Mouse (Mus musculus) neutrophil, adult 5-6 weeks (primary cell): Measurements from ENCODE around the gene 4930523C07Rik. TPM values are rescaled to one million over a fixed set of nuclear protein-coding genes. Genes with fewer than 3 reads are reported as not detected.

Experiments used
- ATAC-seq: fragments of 151-379, 151-347 bp; 2 replicates; pipeline ENCODE4 v1.8.0; 2017; ENCODE audit warnings: mild to moderate bottlenecking, moderate TSS enrichment; ENCODE audit not compliant: insufficient number of reproducible peaks, poor library complexity, low FRiP score, severe bottlenecking; ENCODE audit errors: extremely low read depth
- total RNA-seq: library from RNA; stranded (forward); fragments of 200-1000 nt; gene quantifications from 2 replicates; pipeline ENCODE4 v1.2.3, GENCODE M21; 2017

Gene 4930523C07Rik
- total RNA-seq = 279 and 337 TPM in 2 replicates

DNA sequence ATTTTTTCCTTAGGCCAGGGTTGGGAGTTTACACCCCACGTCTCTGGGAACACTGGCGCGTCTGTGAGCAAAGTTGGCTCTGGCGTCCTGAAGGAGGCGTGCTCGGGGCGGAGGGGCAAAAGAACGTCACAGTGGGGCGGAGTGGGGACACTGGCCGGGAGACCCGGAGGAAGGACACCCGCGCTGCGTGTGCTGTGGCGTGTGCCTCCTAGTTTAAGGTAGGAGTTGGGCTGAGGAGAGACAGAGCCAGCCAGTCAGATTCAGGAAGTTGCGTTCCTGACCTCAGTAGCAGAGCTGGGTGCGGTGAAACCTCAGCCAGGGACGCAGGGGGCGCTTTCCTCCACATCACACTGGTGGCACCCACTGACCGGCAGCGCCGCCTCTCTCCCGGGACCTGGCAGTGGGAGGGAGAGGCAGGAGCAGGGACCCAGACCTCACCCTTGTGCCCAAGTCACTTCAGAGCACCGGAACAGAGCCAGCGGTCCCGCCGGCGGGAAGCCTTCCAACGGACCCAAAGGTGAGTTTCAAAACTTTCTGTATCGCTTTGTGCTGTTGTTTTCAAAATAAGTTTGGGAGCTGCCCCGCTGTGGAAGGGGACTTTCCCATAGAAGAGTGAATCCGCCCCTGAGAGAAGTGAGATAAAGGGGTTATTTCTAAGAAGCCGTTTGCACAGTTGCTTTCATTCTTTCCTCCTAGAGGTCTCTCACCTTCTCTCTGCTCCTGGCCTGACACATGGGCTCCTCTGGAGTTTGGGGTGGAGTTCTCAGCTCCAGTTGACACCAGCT is at the start of gene 4930523C07Rik:
4930523C07Rik (plus strand) TSS at position 146 of the 785 bp plus-strand sequence.
- peak; percentile 80 for ATAC-seq

GRCm38 (mm10) chr1:159997329-159997728 is 46.9 kb upstream of the 4930523C07Rik start:
- no peak for ATAC-seq

- peak; percentile 63 for ATAC-seq
Measured at GRCm38 (mm10) chr1:159998349-159998748, 45.8 kb upstream of the 4930523C07Rik start.

- no peak for ATAC-seq
Measured at GRCm38 (mm10) chr1:159999232-159999631, 45.0 kb upstream of the 4930523C07Rik start.

GRCm38 (mm10) chr1:160005319-160005718 is 38.9 kb upstream of the 4930523C07Rik start:
- ATAC-seq = no peak

DNA sequence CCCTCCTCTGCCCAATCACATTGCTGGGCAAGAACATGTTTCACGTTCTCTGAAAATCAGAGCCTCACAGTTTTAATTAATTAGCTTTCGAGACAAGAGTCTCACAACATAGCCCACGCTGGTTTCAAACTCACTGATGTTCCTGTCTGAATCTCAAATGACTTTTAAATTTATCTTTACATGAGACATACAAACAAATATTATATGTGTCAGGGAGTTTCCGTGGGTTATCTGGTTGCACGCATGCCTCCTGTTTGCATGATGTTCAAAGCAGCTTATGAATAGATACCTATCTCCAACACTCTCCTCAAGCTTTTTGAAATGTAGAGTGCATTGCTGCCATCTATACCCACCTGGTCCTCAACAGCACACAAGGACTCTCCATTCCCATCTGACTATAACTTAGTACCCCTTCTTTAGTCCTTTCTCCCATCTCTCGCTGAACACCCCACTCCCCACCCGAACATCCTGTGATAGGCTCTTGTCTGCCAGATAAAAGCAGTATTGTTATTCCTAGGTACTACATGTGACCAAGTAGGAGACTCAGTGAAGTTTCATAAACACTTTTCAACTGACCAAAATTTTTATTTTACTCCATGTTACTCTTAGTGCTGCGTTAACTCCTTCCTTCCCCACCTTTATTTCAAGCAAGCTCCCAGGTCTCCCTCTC is 37.1 kb upstream of the 4930523C07Rik start:
- ATAC-seq = no peak

DNA sequence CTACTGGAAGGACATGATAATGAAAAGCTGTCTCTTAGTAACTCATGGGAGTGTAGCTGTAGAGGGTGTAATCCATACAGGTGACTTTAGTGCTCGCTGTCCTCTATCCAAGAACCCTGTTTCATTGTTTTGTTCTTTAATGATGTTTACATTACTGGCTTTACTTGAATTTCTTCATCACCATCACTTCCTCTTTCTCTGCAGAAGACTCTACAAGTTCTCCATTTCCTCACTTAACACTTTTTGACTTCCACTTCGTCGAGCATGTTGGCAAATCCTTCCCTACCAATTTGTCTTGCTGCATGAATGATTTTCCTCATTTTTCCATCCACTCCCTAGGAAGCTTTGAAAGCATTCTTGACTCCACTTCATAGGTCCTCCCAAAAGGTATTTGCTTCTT is 31.1 kb upstream of the 4930523C07Rik start:
- ATAC-seq = peak; percentile 92

DNA sequence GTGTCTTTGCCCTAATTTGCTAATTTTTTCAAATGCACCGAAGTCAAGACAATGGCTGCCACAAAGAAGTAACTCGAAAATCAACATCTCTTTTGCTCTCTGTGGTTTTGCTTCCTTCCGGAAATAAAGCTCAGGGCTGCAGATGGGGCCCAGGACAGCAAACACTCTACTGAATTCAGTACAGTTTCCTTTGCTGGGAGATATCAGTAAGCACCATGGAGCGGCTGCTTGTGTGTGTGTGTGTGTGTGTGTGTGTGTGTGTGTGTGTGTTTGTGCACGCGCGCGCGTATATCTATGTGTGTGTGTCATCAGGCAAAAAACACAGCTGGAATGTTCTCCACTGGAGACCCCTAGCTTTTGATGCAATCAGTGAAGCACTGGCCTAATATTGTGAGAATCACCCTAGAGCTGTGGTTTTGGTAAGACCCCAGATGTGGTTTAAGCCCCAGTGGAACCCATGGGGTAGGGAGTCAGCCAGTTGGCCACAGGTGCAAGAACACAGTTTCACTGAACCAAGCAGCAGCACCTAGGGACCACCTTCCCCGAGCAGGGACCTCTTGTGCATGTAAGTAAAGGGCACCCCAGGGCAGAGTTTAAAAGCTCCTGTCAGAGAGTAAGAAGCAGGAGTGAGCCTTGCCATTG is 19.7 kb upstream of the 4930523C07Rik start:
- peak; percentile 52 for ATAC-seq

GRCm38 (mm10) chr1:160025146-160025894 is 18.9 kb upstream of the 4930523C07Rik start:
- ATAC-seq = peak; percentile 63

GRCm38 (mm10) chr1:160025895-160026255 is 18.3 kb upstream of the 4930523C07Rik start:
- no peak for ATAC-seq

DNA sequence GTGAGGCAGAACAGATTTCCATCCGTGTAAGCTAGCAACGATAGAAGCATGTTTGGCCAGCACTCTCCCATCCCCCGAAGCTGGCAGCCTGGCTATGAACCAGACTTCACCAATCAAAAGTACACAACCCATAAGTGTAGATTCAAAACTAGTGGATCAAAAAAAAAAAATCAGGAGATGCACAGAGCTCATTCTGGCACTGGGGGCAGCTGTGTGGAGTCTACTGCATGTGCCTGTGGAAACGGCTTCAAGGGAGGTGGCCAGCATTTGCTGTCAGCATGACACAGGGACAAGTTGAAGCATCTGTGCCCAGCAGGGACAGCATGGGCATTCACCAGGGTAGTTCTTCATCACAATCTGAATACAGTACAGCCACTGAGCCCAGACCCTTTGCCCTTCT is 16.2 kb upstream of the 4930523C07Rik start:
- no peak for ATAC-seq

GRCm38 (mm10) chr1:160033948-160034598 is 10.1 kb upstream of the 4930523C07Rik start:
- peak; percentile 57; the same call in 1 of the 2 replicates for ATAC-seq

DNA sequence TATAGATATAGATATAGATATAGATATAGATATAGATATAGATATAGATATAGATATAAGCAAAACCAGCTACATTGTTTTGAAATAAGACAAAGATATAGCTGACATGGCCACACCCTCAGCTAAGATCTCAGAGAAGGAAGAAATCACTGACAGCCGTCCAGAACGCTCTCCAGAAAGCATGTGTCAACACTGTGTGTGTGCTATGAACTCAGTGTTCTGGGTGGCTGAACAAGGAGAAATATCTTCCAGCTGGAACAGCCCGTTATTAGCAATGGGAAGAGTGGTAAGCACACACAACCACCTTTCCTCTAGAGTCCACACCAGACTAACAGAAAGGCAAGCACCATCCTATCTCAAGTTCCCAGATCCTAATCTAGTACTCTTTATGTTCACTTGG is 8.6 kb upstream of the 4930523C07Rik start:
- ATAC-seq = no peak

- ATAC-seq = no peak
Measured at GRCm38 (mm10) chr1:160036996-160037521, 7.1 kb upstream of the 4930523C07Rik start.

DNA sequence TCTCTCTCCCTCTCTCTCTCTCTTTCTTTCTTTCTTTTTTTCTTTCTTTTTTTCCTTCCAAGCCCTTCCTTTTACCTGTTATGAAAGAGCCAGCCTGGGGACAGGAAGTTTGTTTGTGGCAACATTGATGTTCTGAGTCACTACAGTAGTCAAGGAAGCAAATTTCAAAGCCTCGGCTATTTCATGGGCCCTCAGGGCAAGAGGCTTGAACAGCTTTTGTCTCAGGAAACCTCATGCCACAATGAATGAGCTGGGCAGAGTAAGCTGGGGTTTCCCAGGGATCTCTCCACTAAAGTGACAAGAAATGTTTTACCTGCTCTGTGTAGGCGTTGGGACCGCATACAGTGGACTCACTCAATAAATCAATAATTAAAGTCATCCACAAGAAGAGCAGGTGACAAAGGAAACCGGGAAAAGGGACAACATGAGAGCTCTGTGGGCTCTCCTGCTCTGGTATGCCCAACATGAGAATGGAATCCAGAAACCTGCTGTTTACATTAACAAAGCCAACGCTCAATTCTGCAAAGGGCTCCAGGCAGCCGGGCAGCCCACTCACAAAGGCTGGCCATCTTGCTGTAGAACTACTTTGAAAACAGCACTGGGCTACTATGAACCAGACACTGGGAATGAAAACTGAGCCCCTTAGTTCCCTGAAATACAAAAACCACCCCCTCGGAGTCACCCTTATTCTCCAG is 4.1 kb upstream of the 4930523C07Rik start:
- ATAC-seq = no peak

GRCm38 (mm10) chr1:160041264-160041775 is 2.9 kb upstream of the 4930523C07Rik start:
- no peak for ATAC-seq

DNA sequence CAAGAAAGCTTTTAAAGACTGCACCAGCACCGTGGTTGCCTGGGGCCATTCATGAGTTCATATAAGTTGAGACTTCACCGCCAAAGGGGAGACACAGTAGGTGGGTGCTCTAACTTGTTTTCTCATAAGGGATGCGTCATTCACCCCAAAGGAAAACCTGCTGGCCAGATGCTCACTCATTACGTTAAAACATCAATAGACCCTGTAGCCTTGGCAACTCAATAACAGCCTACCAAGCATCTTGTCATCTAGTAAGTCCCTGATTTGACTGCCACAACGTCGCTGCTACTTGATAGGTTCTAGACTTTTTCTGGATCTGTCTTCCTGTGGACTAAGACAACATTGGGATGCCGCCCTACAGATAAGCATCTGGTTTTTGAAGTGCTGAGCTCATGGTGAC is 1.8 kb upstream of the 4930523C07Rik start:
- no peak for ATAC-seq
